Mouse (Mus musculus): Measurements from ENCODE around the gene Tnks1bp1.

Gene Tnks1bp1

GRCm38 (mm10) chr2:85060591-85061060, 12.8 kb downstream of the Tnks1bp1 start:
- TF ChIP-seq CTCF (conservative IDR thresholded peaks at IDR 0.05; ENCODE audit: low read length) (no peak), POU5F1 (IDR thresholded peaks at IDR 0.05; ENCODE audit: borderline replicate concordance, low read length) (no peak), NANOG (IDR thresholded peaks at IDR 0.05; ENCODE audit: borderline replicate concordance, low read length) (no peak)
- Histone ChIP-seq H3K9me3 (ENCODE audit: low read length) (no peaks in the 10 kb centered on the region), H3K36me3 (ENCODE audit: insufficient read depth, low read length) (peaks cover 75% of the 10 kb centered on the region), H3K27me3 (ENCODE audit: insufficient read depth, low read length) (no peaks in the 10 kb centered on the region), H3K4me3 (replicated peaks; ENCODE audit: low read length) (peak overlapping the region; percentile 75), H3K4me1 (replicated peaks; ENCODE audit: low read depth, low read length) (peaks cover 63% of the 10 kb centered on the region)

GRCm38 (mm10) chr2:85061107-85061541, 13.3 kb downstream of the Tnks1bp1 start:
- H3K36me3 ChIP-seq (ENCODE audit: insufficient read depth, low read length) = peaks cover 75% of the 10 kb centered on the region
- peaks cover 60% of the 10 kb centered on the region for H3K4me1 ChIP-seq (replicated peaks; ENCODE audit: low read depth, low read length)
- peak overlapping the region; percentile 75 for H3K4me3 ChIP-seq (replicated peaks; ENCODE audit: low read length)
- no peaks in the 10 kb centered on the region for H3K27me3 ChIP-seq (ENCODE audit: insufficient read depth, low read length)
- no peak for TF ChIP-seq POU5F1 (IDR thresholded peaks at IDR 0.05; ENCODE audit: borderline replicate concordance, low read length)
- no peak for TF ChIP-seq CTCF (conservative IDR thresholded peaks at IDR 0.05; ENCODE audit: low read length)
- no peak for TF ChIP-seq NANOG (IDR thresholded peaks at IDR 0.05; ENCODE audit: borderline replicate concordance, low read length)
- no peaks in the 10 kb centered on the region for H3K9me3 ChIP-seq (ENCODE audit: low read length)

GRCm38 (mm10) chr2:85065141-85065875, 17.5 kb downstream of the Tnks1bp1 start:
- H3K36me3 ChIP-seq (ENCODE audit: insufficient read depth, low read length) = peaks cover 48% of the 10 kb centered on the region
- TF ChIP-seq CTCF (conservative IDR thresholded peaks at IDR 0.05; ENCODE audit: low read length) (no peak), POU5F1 (IDR thresholded peaks at IDR 0.05; ENCODE audit: borderline replicate concordance, low read length) (no peak), NANOG (IDR thresholded peaks at IDR 0.05; ENCODE audit: borderline replicate concordance, low read length) (no peak)
- H3K9me3 ChIP-seq (ENCODE audit: low read length) = no peaks in the 10 kb centered on the region
- no peak overlapping the region for H3K4me3 ChIP-seq (replicated peaks; ENCODE audit: low read length)
- H3K4me1 ChIP-seq (replicated peaks; ENCODE audit: low read depth, low read length) = peaks cover 50% of the 10 kb centered on the region
- no peaks in the 10 kb centered on the region for H3K27me3 ChIP-seq (ENCODE audit: insufficient read depth, low read length)

GRCm38 (mm10) chr2:85066937-85067336, 19.1 kb downstream of the Tnks1bp1 start:
- Histone ChIP-seq H3K36me3 (ENCODE audit: insufficient read depth, low read length) (peaks cover 61% of the 10 kb centered on the region), H3K27me3 (ENCODE audit: insufficient read depth, low read length) (no peaks in the 10 kb centered on the region), H3K9me3 (ENCODE audit: low read length) (no peaks in the 10 kb centered on the region), H3K4me1 (replicated peaks; ENCODE audit: low read depth, low read length) (peaks cover 34% of the 10 kb centered on the region), H3K4me3 (replicated peaks; ENCODE audit: low read length) (no peak overlapping the region)
- TF ChIP-seq NANOG (IDR thresholded peaks at IDR 0.05; ENCODE audit: borderline replicate concordance, low read length) = no peak
- no peak for TF ChIP-seq POU5F1 (IDR thresholded peaks at IDR 0.05; ENCODE audit: borderline replicate concordance, low read length)
- TF ChIP-seq CTCF (conservative IDR thresholded peaks at IDR 0.05; ENCODE audit: low read length) = no peak

- no peak for TF ChIP-seq CTCF (conservative IDR thresholded peaks at IDR 0.05; ENCODE audit: low read length)
- no peak for TF ChIP-seq NANOG (IDR thresholded peaks at IDR 0.05; ENCODE audit: borderline replicate concordance, low read length)
- no peak for TF ChIP-seq POU5F1 (IDR thresholded peaks at IDR 0.05; ENCODE audit: borderline replicate concordance, low read length)
- H3K4me1 ChIP-seq (replicated peaks; ENCODE audit: low read depth, low read length) = peaks cover 33% of the 10 kb centered on the region
- H3K36me3 ChIP-seq (ENCODE audit: insufficient read depth, low read length) = peaks cover 56% of the 10 kb centered on the region
- H3K4me3 ChIP-seq (replicated peaks; ENCODE audit: low read length) = no peak overlapping the region
- H3K27me3 ChIP-seq (ENCODE audit: insufficient read depth, low read length) = no peaks in the 10 kb centered on the region
- H3K9me3 ChIP-seq (ENCODE audit: low read length) = no peaks in the 10 kb centered on the region
Measured at GRCm38 (mm10) chr2:85067903-85068625, 20.2 kb downstream of the Tnks1bp1 start.

GRCm38 (mm10) chr2:85068626-85069025, 20.8 kb downstream of the Tnks1bp1 start:
- H3K4me1 ChIP-seq (replicated peaks; ENCODE audit: low read depth, low read length) = peaks cover 33% of the 10 kb centered on the region
- H3K9me3 ChIP-seq (ENCODE audit: low read length) = no peaks in the 10 kb centered on the region
- H3K27me3 ChIP-seq (ENCODE audit: insufficient read depth, low read length) = no peaks in the 10 kb centered on the region
- no peak overlapping the region for H3K4me3 ChIP-seq (replicated peaks; ENCODE audit: low read length)
- peaks cover 56% of the 10 kb centered on the region for H3K36me3 ChIP-seq (ENCODE audit: insufficient read depth, low read length)
- TF ChIP-seq CTCF (conservative IDR thresholded peaks at IDR 0.05; ENCODE audit: low read length) (no peak), POU5F1 (IDR thresholded peaks at IDR 0.05; ENCODE audit: borderline replicate concordance, low read length) (no peak), NANOG (IDR thresholded peaks at IDR 0.05; ENCODE audit: borderline replicate concordance, low read length) (no peak)

GRCm38 (mm10) chr2:85070086-85070485, 22.3 kb downstream of the Tnks1bp1 start:
- H3K27me3 ChIP-seq (ENCODE audit: insufficient read depth, low read length) = no peaks in the 10 kb centered on the region
- no peak for TF ChIP-seq CTCF (conservative IDR thresholded peaks at IDR 0.05; ENCODE audit: low read length)
- TF ChIP-seq NANOG (IDR thresholded peaks at IDR 0.05; ENCODE audit: borderline replicate concordance, low read length) = no peak
- TF ChIP-seq POU5F1 (IDR thresholded peaks at IDR 0.05; ENCODE audit: borderline replicate concordance, low read length) = no peak
- H3K36me3 ChIP-seq (ENCODE audit: insufficient read depth, low read length) = peaks cover 46% of the 10 kb centered on the region
- H3K9me3 ChIP-seq (ENCODE audit: low read length) = no peaks in the 10 kb centered on the region
- H3K4me3 ChIP-seq (replicated peaks; ENCODE audit: low read length) = no peak overlapping the region
- H3K4me1 ChIP-seq (replicated peaks; ENCODE audit: low read depth, low read length) = peaks cover 24% of the 10 kb centered on the region

GRCm38 (mm10) chr2:85071921-85072320, 24.1 kb downstream of the Tnks1bp1 start:
- H3K36me3 ChIP-seq (ENCODE audit: insufficient read depth, low read length) = peaks cover 32% of the 10 kb centered on the region
- H3K4me1 ChIP-seq (replicated peaks; ENCODE audit: low read depth, low read length) = peaks cover 18% of the 10 kb centered on the region
- H3K27me3 ChIP-seq (ENCODE audit: insufficient read depth, low read length) = no peaks in the 10 kb centered on the region
- no peaks in the 10 kb centered on the region for H3K9me3 ChIP-seq (ENCODE audit: low read length)
- no peak for TF ChIP-seq POU5F1 (IDR thresholded peaks at IDR 0.05; ENCODE audit: borderline replicate concordance, low read length)
- no peak for TF ChIP-seq NANOG (IDR thresholded peaks at IDR 0.05; ENCODE audit: borderline replicate concordance, low read length)
- TF ChIP-seq CTCF (conservative IDR thresholded peaks at IDR 0.05; ENCODE audit: low read length) = no peak
- H3K4me3 ChIP-seq (replicated peaks; ENCODE audit: low read length) = no peak overlapping the region
